Mouse (Mus musculus) limb, embryonic 14.5 days (tissue): Measurements from ENCODE around the gene Prkg2. TPM values are rescaled to one million over a fixed set of nuclear protein-coding genes. Genes with fewer than 3 reads are reported as not detected.

Experiments used
- ATAC-seq: fragments of 200-750 bp; cut with Nextera tagmentation; 2 replicates; pipeline ENCODE4 v1.8.0; 2017; ENCODE audit warnings: low read depth, moderate number of reproducible peaks, moderate TSS enrichment; ENCODE audit not compliant: low FRiP score
- DNase-seq: peaks from one replicate; pipeline ENCODE4 v3.0.0-alpha.2; 2015; ENCODE audit warnings: low spot score
- H3K27ac ChIP-seq: fragments of 300-500 bp; sonication (generic); replicated peaks from 2 replicates; pipeline ENCODE4 v1.5.1; 2014; ENCODE audit warnings: low read depth, mild to moderate bottlenecking, low read length, moderate library complexity, mixed read lengths
- H3K27me3 ChIP-seq: fragments of 300-500 bp; sonication (generic); 2 replicates; pipeline ENCODE4 v1.6.1; 2014; ENCODE audit warnings: low read length, mixed read lengths; ENCODE audit not compliant: control insufficient read depth, insufficient read depth
- H3K36me3 ChIP-seq: fragments of 300-500 bp; sonication (generic); 2 replicates; pipeline ENCODE4 v1.6.1; 2014; ENCODE audit warnings: mild to moderate bottlenecking, low read length, moderate library complexity, mixed read lengths; ENCODE audit not compliant: control insufficient read depth, insufficient read depth
- H3K4me1 ChIP-seq: fragments of 300-500 bp; sonication (generic); 2 replicates; pipeline ENCODE4 v1.6.1; 2014; ENCODE audit warnings: antibody characterized with exemption, low read length, mixed read lengths; ENCODE audit not compliant: control insufficient read depth, insufficient read depth
- H3K4me2 ChIP-seq: fragments of 300-500 bp; sonication (generic); replicated peaks from 2 replicates; pipeline ENCODE4 v1.6.1; 2014; ENCODE audit warnings: low read depth, mild to moderate bottlenecking, low read length, moderate library complexity; ENCODE audit not compliant: severe bottlenecking
- H3K4me3 ChIP-seq: fragments of 300-500 bp; sonication (generic); replicated peaks from 2 replicates; pipeline ENCODE4 v1.5.1; 2014; ENCODE audit warnings: low read length
- H3K9ac ChIP-seq: fragments of 300-500 bp; sonication (generic); 2 replicates; pipeline ENCODE4 v1.6.1; 2014; ENCODE audit warnings: mild to moderate bottlenecking, low read depth, low read length, moderate library complexity; ENCODE audit not compliant: severe bottlenecking
- H3K9me3 ChIP-seq: fragments of 300-500 bp; sonication (generic); 2 replicates; pipeline ENCODE4 v1.6.1; 2016; ENCODE audit warnings: low read length; ENCODE audit not compliant: control insufficient read depth
- POLR2A ChIP-seq: fragments of 200-500 bp; IDR thresholded peaks from 2 replicates; pipeline ENCODE4 v1.8.0; 2012; ENCODE audit warnings: inconsistent platforms, mild to moderate bottlenecking, moderate library complexity, borderline replicate concordance; ENCODE audit not compliant: insufficient read depth, insufficient read length; ENCODE audit errors: extremely low read depth
- WGBS: fragments of 180-500 bp; shearing (Covaris S2); extraction: QIAGEN DNeasy Blood & Tissue Kit; methylation state at CpG from one replicate; pipeline ENCODE4 v1.1.7; 2014; 5-methylcytosine and 5-hydroxymethylcytosine counted together
- polyA plus RNA-seq, 2 experiments: library from polyadenylated mRNA; depleted of rRNA in 1 of 2; stranded (reverse) in 1 of 2; unstranded in 1 of 2; fragments of >200 nt; fragmentation: Nextera tagmentation in 1 of 2; extraction: Ambion mirVana in 1 of 2; gene quantifications; 2 replicates each; pipeline versions ENCODE4 v1.2.1 to v1.2.3; 2012 to 2014

Gene Prkg2
- polyA plus RNA-seq, 2 experiments, result 2.9 to 3.4 TPM

DNA sequence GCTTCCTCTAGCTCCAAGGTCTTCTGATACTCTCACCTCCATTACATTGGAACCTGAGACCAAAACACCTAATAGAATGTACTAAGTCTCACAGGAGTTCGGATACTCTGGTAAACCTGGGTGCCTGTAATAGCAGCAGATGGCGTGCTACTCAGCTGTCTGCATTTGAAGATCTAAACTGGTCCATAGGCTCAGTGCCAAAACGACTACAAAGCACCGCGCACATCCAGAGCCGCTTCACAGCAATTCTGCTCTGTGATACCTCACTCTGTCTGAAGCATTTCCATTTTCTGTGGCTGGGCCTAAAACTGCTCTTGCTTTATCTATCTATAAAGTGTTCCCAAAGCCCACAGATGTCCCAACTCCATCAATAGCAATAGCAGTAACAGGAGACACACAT is 17.4 kb downstream of the Prkg2 start:
- ATAC-seq, result no peak
- DNase-seq, result no peak

DNA sequence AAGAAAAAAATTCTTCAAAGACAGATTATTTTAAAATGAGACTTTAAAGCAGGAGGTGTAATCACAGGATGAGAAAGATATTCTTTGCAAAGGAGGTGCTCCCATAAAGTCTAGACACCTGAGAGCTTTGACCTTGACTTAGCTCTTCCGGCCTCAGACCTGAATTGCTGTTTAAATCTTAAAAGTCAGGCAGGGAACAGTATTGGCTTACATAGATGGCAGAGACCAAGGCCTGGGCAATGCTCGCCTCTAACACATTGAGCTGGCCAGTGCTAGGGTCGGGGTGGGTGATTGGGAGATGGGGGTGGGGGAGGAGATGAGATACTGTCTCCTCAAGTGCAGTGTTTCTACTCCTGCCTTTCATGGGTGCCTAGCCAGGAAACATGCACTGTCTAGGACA is 22.0 kb downstream of the Prkg2 start:
- ATAC-seq (no peak), DNase-seq (no peak)
- Histone ChIP-seq H3K9ac (no peak overlapping the region), H3K4me3 (no peak overlapping the region), H3K27me3 (no peaks in the 10 kb centered on the region), H3K4me1 (no peaks in the 10 kb centered on the region), H3K36me3 (no peaks in the 10 kb centered on the region), H3K27ac (no peak overlapping the region), H3K4me2 (no peak overlapping the region), H3K9me3 (no peaks in the 10 kb centered on the region)
- no peak for TF ChIP-seq POLR2A
- WGBS, result 61% methylated on average over 3 of the region's 3 CpGs

More for the DNA sequence above, 17.4 kb downstream of the Prkg2 start:
- no peak overlapping the region for H3K27ac ChIP-seq
- no peak for TF ChIP-seq POLR2A
- 77% methylated on average over 6 of the region's 6 CpGs for WGBS
- no peaks in the 10 kb centered on the region for H3K36me3 ChIP-seq
- H3K4me2 ChIP-seq, result no peak overlapping the region
- no peak overlapping the region for H3K9ac ChIP-seq
- no peaks in the 10 kb centered on the region for H3K27me3 ChIP-seq
- no peaks in the 10 kb centered on the region for H3K4me1 ChIP-seq
- H3K9me3 ChIP-seq, result no peaks in the 10 kb centered on the region
- no peak overlapping the region for H3K4me3 ChIP-seq

DNA sequence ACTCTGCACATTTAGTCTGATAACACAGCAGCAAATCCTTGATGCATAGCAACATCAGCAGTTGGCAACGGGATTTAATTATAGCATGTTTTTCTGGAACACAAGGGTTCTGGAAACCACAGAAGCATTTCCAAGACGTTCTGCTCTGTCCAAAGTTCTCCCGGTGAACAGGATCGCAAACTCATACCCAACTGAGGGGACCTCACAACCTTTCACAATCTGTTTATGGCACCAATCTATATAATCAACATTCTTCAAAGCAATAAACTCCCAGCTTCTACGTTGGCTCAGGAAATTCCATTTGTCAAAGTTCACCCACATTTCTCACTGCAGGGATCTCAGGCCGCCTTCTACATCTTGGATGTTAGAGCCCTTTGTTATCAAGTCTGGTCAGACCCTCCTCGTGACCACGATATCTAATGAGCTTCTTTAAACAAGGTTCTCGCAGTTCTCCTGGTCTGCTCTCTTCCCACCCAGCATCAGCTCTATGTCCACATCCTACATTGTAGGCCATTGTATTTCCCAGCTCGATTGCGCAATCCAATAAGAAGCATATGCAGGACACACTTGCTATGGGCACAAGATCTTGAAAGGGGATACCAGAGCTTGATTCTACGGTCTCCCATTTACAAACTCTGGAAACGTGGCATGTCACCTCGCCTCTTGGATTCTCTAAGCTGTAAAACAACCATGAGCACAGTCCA is 26.6 kb downstream of the Prkg2 start:
- Histone ChIP-seq H3K9me3 (no peaks in the 10 kb centered on the region), H3K27me3 (no peaks in the 10 kb centered on the region), H3K27ac (no peak overlapping the region), H3K36me3 (no peaks in the 10 kb centered on the region), H3K4me3 (no peak overlapping the region), H3K4me1 (no peaks in the 10 kb centered on the region), H3K9ac (no peak overlapping the region), H3K4me2 (no peak overlapping the region)
- 70% methylated on average over 14 of the region's 14 CpGs for WGBS
- no peak for TF ChIP-seq POLR2A
- ATAC-seq (no peak), DNase-seq (no peak)

DNA sequence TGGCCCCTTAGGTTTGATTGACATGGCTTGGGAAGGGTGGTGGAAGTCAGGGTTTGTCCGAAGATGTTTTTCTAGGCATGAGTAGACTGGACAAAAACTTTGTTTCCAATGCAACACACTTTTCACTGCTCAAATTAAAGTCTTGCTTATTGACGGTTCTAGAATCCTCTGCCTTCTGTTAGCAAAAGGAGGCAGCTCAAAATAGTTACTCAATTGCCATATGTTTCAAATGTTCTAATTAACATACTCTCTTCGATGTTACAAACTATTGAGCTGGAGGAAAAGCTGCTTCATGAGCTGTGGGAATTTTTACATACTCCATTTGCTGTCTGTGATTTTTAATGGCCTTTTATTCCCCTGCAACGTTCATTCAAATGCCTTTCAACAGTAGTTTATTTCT is 39.0 kb downstream of the Prkg2 start:
- 66% methylated on average over 4 of the region's 4 CpGs for WGBS

DNA sequence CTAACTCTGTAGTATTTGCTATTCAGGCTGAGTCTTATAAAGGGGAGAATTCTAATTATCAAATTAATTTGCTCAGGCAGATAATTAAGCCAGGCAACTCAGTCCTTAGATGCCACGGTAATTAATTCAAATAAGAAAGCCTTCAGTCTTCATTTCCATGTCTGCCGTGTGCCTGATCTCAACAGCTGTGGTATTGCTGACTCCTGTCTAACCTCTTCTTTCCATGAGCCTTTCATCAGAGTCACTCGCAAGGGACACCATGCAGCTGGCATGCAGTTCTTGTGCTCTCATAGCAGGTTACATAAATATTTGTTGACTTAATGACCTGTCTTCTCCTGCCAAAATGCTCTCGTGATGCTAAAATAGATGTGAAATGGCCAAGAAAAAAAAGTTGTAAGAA is 41.4 kb downstream of the Prkg2 start:
- ATAC-seq (no peak), DNase-seq (no peak)
- no peaks in the 10 kb centered on the region for H3K27me3 ChIP-seq
- H3K4me2 ChIP-seq, result no peak overlapping the region
- H3K4me1 ChIP-seq, result no peaks in the 10 kb centered on the region
- no peak overlapping the region for H3K4me3 ChIP-seq
- H3K27ac ChIP-seq, result no peak overlapping the region
- TF ChIP-seq POLR2A, result no peak
- H3K9me3 ChIP-seq, result no peaks in the 10 kb centered on the region
- no peak overlapping the region for H3K9ac ChIP-seq
- WGBS, result 67% methylated on average over 4 of the region's 4 CpGs
- H3K36me3 ChIP-seq, result no peaks in the 10 kb centered on the region

More for the DNA sequence above, 39.0 kb downstream of the Prkg2 start:
- DNase-seq (no peak), ATAC-seq (no peak)
- Histone ChIP-seq H3K36me3 (no peaks in the 10 kb centered on the region), H3K9me3 (no peaks in the 10 kb centered on the region), H3K9ac (no peak overlapping the region), H3K4me3 (no peak overlapping the region), H3K4me1 (no peaks in the 10 kb centered on the region), H3K27me3 (no peaks in the 10 kb centered on the region), H3K27ac (no peak overlapping the region), H3K4me2 (no peak overlapping the region)
- no peak for TF ChIP-seq POLR2A
